In the genomic region with DNA sequence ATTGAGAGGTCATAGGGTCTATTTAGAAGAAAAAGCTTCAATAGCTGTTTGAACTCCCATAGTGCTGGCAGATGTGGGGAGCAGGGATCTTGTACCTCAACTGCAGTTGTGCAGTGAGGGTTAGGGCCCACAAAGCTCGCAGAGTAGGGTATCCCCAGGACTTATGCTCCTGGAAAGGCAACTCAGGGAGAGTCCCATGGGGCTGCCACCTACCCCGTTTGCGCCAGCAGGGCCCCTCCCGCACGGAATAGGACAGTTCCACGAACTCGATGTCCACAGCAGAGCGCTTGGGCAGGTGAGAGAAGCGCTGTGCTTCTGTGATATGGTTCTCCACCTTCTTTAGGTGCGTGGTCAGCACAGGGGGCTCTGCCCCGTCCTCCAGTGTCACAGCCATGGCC, we compare ENCODE assay signal across 8 mouse cellular contexts. TPM values are rescaled to one million over a fixed set of nuclear protein-coding genes. Genes with fewer than 3 reads are reported as not detected.
DNase-seq lines count a peak whose midpoint lies in the region; ATAC-seq lines count a peak whose summit lies in the region.

No protein-coding gene starts in this region.

- no peak for DNase-seq in lung, postnatal 14 days
- DNase-seq in thymus, postnatal 10 days (ENCODE audit: low spot score in 2 of 2): no peak
- no peak for DNase-seq in retina, embryonic 14.5 days (ENCODE audit: low spot score)
- DNase-seq in natural killer cell, adult 2 months (ENCODE audit: low spot score in 2 of 2): no peak

- ATAC-seq in lung, embryonic 15.5 days (ENCODE audit: borderline replicate concordance, extremely low read depth, low FRiP score, low TSS enrichment): peak; percentile 9; the same call in 1 of the 2 replicates
- ATAC-seq in erythroblast, adult 5-6 weeks (replicated peaks; ENCODE audit: low FRiP score, poor library complexity, severe bottlenecking): peak; percentile 27
- ATAC-seq in limb, embryonic 12.5 days (ENCODE audit: insufficient number of reproducible peaks, insufficient read depth, low FRiP score, low TSS enrichment, low read depth): no peak; the same call in 1 of the 2 replicates
- 0 out of 2 replicates have a peak, but pooled peaks have one; percentile 6 for ATAC-seq in neutrophil, adult 5-6 weeks (ENCODE audit: extremely low read depth, insufficient number of reproducible peaks, low FRiP score, poor library complexity, severe bottlenecking)

- H3K27ac ChIP-seq in lung, embryonic 15.5 days: no peak overlapping the region
- H3K27ac ChIP-seq in limb, embryonic 12.5 days: no peak overlapping the region

- H3K36me3 ChIP-seq in lung, embryonic 15.5 days: peaks cover 15% of the 10 kb centered on the region; the same call in 1 of the 2 replicates
- H3K36me3 ChIP-seq in limb, embryonic 12.5 days: peaks cover 21% of the 10 kb centered on the region

- no peaks in the 10 kb centered on the region for H3K9me3 ChIP-seq in lung, embryonic 15.5 days
- 0 out of 2 replicates have a peak, but pooled peaks cover 6% of the 10 kb centered on the region for H3K9me3 ChIP-seq in limb, embryonic 12.5 days

- peaks cover 24% of the 10 kb centered on the region for H3K4me1 ChIP-seq in lung, embryonic 15.5 days
- peaks cover 16% of the 10 kb centered on the region for H3K4me1 ChIP-seq in limb, embryonic 12.5 days (replicated peaks)

- H3K27me3 ChIP-seq in lung, embryonic 15.5 days: peaks cover 32% of the 10 kb centered on the region
- H3K27me3 ChIP-seq in limb, embryonic 12.5 days: peaks cover 46% of the 10 kb centered on the region

- peak overlapping the region; percentile 59 for H3K4me3 ChIP-seq in lung, embryonic 15.5 days
- peak overlapping the region; percentile 76 for H3K4me3 ChIP-seq in limb, embryonic 12.5 days (replicated peaks)

- H3K9ac ChIP-seq in lung, embryonic 15.5 days: peak overlapping the region; percentile 47
- H3K9ac ChIP-seq in limb, embryonic 12.5 days (replicated peaks): peak overlapping the region; percentile 81

- 11% methylated on average over 11 of the region's 11 CpGs for WGBS in lung, embryonic 15.5 days
- WGBS in limb, embryonic 12.5 days: 9% methylated on average over 11 of the region's 11 CpGs

- H3K4me2 ChIP-seq in lung, embryonic 15.5 days: peak overlapping the region; percentile 97
- peak overlapping the region; percentile 95 for H3K4me2 ChIP-seq in limb, embryonic 12.5 days

RNA-seq across cellular contexts. Expression of a gene that starts 1.4 kb away (rescaled TPM):
- polyA plus RNA-seq in lung, embryonic 15.5 days (2015; fragmentation: Nextera tagmentation; extraction: Ambion mirVana): 1.8 and 2.0 TPM in 2 replicates
- total RNA-seq in erythroblast, adult 5-6 weeks (2015; ENCODE audit: low replicate concordance): 20.8 and 24.2 TPM in 2 replicates
- 18.1 and 18.8 TPM in 2 replicates for total RNA-seq in erythroblast, adult 5-6 weeks (2017; ENCODE audit: low replicate concordance)
- polyA plus RNA-seq in limb, embryonic 12.5 days (2016; fragmentation: Nextera tagmentation; extraction: Ambion mirVana): 7.0 and 7.7 TPM in 2 replicates
- 1.4 TPM in 1 of 2 replicates, not detected in the other for total RNA-seq in neutrophil, adult 5-6 weeks (2017)

RNA-seq across cellular contexts. Expression of a gene that starts 18.5 kb away (rescaled TPM):
- 21.4 and 21.7 TPM in 2 replicates for polyA plus RNA-seq in lung, embryonic 15.5 days (2015; fragmentation: Nextera tagmentation; extraction: Ambion mirVana)
- 2.5 and 4.6 TPM in 2 replicates for total RNA-seq in erythroblast, adult 5-6 weeks (2015; ENCODE audit: low replicate concordance)
- 8.4 and 14.6 TPM in 2 replicates for total RNA-seq in erythroblast, adult 5-6 weeks (2017; ENCODE audit: low replicate concordance)
- 29.1 and 33.2 TPM in 2 replicates for polyA plus RNA-seq in limb, embryonic 12.5 days (2016; fragmentation: Nextera tagmentation; extraction: Ambion mirVana)
- 32.0 and 46.7 TPM in 2 replicates for total RNA-seq in neutrophil, adult 5-6 weeks (2017)

RNA-seq across cellular contexts. Expression of a gene that starts 18.6 kb away (rescaled TPM):
- 9.9 and 11.0 TPM in 2 replicates for polyA plus RNA-seq in lung, embryonic 15.5 days (2015; fragmentation: Nextera tagmentation; extraction: Ambion mirVana)
- 2.7 and 5.6 TPM in 2 replicates for total RNA-seq in erythroblast, adult 5-6 weeks (2015; ENCODE audit: low replicate concordance)
- 0.98 and 11.2 TPM in 2 replicates for total RNA-seq in erythroblast, adult 5-6 weeks (2017; ENCODE audit: low replicate concordance)
- polyA plus RNA-seq in limb, embryonic 12.5 days (2016; fragmentation: Nextera tagmentation; extraction: Ambion mirVana): 5.3 and 6.7 TPM in 2 replicates
- 10.3 and 12.6 TPM in 2 replicates for total RNA-seq in neutrophil, adult 5-6 weeks (2017)

RNA-seq across cellular contexts. Expression of a gene that starts 33.1 kb away (rescaled TPM):
- 6.8 and 8.5 TPM in 2 replicates for polyA plus RNA-seq in lung, embryonic 15.5 days (2015; fragmentation: Nextera tagmentation; extraction: Ambion mirVana)
- total RNA-seq in erythroblast, adult 5-6 weeks (2015; ENCODE audit: low replicate concordance): 13.4 and 16.3 TPM in 2 replicates
- total RNA-seq in erythroblast, adult 5-6 weeks (2017; ENCODE audit: low replicate concordance): 14.1 and 17.0 TPM in 2 replicates
- polyA plus RNA-seq in limb, embryonic 12.5 days (2016; fragmentation: Nextera tagmentation; extraction: Ambion mirVana): 7.9 and 8.1 TPM in 2 replicates
- total RNA-seq in neutrophil, adult 5-6 weeks (2017): 22.0 and 30.5 TPM in 2 replicates

RNA-seq across cellular contexts. Expression of a gene that starts 35.7 kb away (rescaled TPM):
- polyA plus RNA-seq in lung, embryonic 15.5 days (2015; fragmentation: Nextera tagmentation; extraction: Ambion mirVana): 0.09 TPM in 1 of 2 replicates, not detected in the other
- total RNA-seq in erythroblast, adult 5-6 weeks (2015; ENCODE audit: low replicate concordance): not detected in 2 replicates
- not detected in 2 replicates for total RNA-seq in erythroblast, adult 5-6 weeks (2017; ENCODE audit: low replicate concordance)
- not detected in 2 replicates for polyA plus RNA-seq in limb, embryonic 12.5 days (2016; fragmentation: Nextera tagmentation; extraction: Ambion mirVana)
- 1.0 and 1.6 TPM in 2 replicates for total RNA-seq in neutrophil, adult 5-6 weeks (2017)
